Mouse (Mus musculus) heart, embryonic 16.5 days (tissue): Measurements from ENCODE around the gene Cr2. TPM values are rescaled to one million over a fixed set of nuclear protein-coding genes. Genes with fewer than 3 reads are reported as not detected.

Experiments used
- ATAC-seq: fragments of 200-750 bp; cut with Nextera tagmentation; replicated peaks from 2 replicates; pipeline ENCODE4 v1.8.0; 2017; ENCODE audit warnings: moderate number of reproducible peaks; ENCODE audit not compliant: insufficient read depth, low FRiP score; ENCODE audit errors: extremely low read depth
- H3K27ac ChIP-seq: fragments of 300-500 bp; sonication (generic); 2 replicates; pipeline ENCODE4 v1.5.1; 2014; ENCODE audit warnings: mild to moderate bottlenecking, low read length, control low read depth, moderate library complexity
- H3K27me3 ChIP-seq: fragments of 300-500 bp; sonication (generic); 2 replicates; pipeline ENCODE4 v1.6.1; 2014; ENCODE audit warnings: low read length, mixed read lengths; ENCODE audit not compliant: control insufficient read depth, insufficient read depth
- H3K36me3 ChIP-seq: fragments of 300-500 bp; sonication (generic); 2 replicates; pipeline ENCODE4 v1.6.1; 2014; ENCODE audit not compliant: control insufficient read depth, insufficient read depth
- H3K4me1 ChIP-seq: fragments of 300-500 bp; sonication (generic); 2 replicates; pipeline ENCODE4 v1.6.1; 2014; ENCODE audit warnings: low read length, mixed read lengths; ENCODE audit not compliant: control insufficient read depth, insufficient read depth
- H3K4me2 ChIP-seq: fragments of 300-500 bp; sonication (generic); 2 replicates; pipeline ENCODE4 v1.6.1; 2014; ENCODE audit warnings: low read depth, mild to moderate bottlenecking, control low read depth, low read length
- H3K4me3 ChIP-seq: fragments of 300-500 bp; sonication (generic); 2 replicates; pipeline ENCODE4 v1.5.1; 2014; ENCODE audit warnings: mild to moderate bottlenecking, control low read depth, low read length
- H3K9ac ChIP-seq: fragments of 300-500 bp; sonication (generic); 2 replicates; pipeline ENCODE4 v1.6.1; 2014; ENCODE audit warnings: low read length, control low read depth
- H3K9me3 ChIP-seq: fragments of 300-500 bp; sonication (generic); replicated peaks from 2 replicates; pipeline ENCODE4 v1.6.1; 2016; ENCODE audit warnings: low read length; ENCODE audit not compliant: control insufficient read depth
- WGBS: fragments of 180-500 bp; shearing (Covaris S2); extraction: QIAGEN DNeasy Blood & Tissue Kit; methylation state at CpG from one replicate; pipeline ENCODE4 v1.1.7; 2014; 5-methylcytosine and 5-hydroxymethylcytosine counted together
- polyA plus RNA-seq: library from polyadenylated mRNA; unstranded; fragments of >200 nt; fragmentation: Nextera tagmentation; extraction: Ambion mirVana; gene quantifications from 2 replicates; pipeline ENCODE4 v1.2.1, GENCODE M21; 2015

Cr2 gene
- polyA plus RNA-seq, 1 experiment from 2014 or later: 0.30 TPM

- Histone ChIP-seq H3K4me1 (0 out of 2 replicates have a peak, but pooled peaks cover 3% of the 10 kb centered on the region), H3K4me3 (peak overlapping the region; percentile 78), H3K9me3 (no peaks in the 10 kb centered on the region), H3K4me2 (peak overlapping the region; percentile 88), H3K9ac (peak overlapping the region; percentile 97), H3K27ac (peak overlapping the region; percentile 98), H3K27me3 (no peaks in the 10 kb centered on the region), H3K36me3 (peaks cover 17% of the 10 kb centered on the region)
- ATAC-seq: no peak
- WGBS: 4% methylated on average over 2 of the region's 2 CpGs
Observed at GRCm38 (mm10) chr1:195130479-195130878, 46.0 kb downstream of the Cr2 start.

DNA sequence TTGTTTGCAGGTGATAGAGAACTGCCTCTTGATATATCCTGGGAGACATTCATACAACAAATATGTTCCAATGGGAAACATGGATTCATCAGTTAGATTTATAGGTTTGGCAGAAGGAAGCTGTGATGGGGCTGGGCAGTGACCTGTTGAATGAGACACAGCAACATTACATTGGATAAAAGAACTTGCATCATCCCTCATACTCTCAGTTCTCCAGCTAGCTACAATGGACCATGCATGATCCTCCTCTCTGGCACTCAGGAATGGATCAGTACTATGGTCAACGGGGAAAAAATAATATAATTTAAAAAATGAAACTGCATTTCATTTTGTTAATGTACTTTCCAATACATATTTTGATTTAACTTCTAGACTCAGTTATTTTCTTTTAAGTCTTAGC is 46.6 kb downstream of the Cr2 start:
- ATAC-seq: no peak
- Histone ChIP-seq H3K4me1 (0 out of 2 replicates have a peak, but pooled peaks cover 3% of the 10 kb centered on the region), H3K9ac (no peak overlapping the region), H3K9me3 (no peaks in the 10 kb centered on the region), H3K27ac (no peak overlapping the region), H3K4me2 (peak overlapping the region; percentile 48), H3K4me3 (no peak overlapping the region), H3K27me3 (no peaks in the 10 kb centered on the region), H3K36me3 (peaks cover 17% of the 10 kb centered on the region)
- WGBS: 72% methylated on average over 1 of the region's 1 CpGs

DNA sequence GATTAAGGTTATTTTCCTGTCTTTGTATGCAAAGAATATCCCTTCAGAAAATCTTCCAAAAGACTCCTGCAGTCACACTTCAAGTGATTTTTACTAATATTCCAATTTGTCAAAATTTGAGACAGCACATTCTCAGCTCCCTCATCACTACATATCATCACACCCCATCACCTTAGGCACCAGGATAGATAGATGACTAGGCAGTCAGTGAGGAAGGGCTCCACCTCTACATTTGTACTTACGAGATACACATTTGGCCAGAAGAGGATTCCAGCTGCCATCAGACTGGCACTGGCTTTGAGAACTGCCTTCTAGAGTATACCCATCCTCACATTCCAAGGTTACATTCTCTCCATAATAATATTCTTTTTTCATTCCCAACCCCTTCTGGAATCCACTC is 62.1 kb downstream of the Cr2 start:
- Histone ChIP-seq H3K36me3 (peaks cover 32% of the 10 kb centered on the region), H3K4me2 (no peak overlapping the region), H3K4me3 (no peak overlapping the region), H3K27ac (no peak overlapping the region), H3K27me3 (no peaks in the 10 kb centered on the region), H3K9me3 (no peaks in the 10 kb centered on the region), H3K9ac (no peak overlapping the region), H3K4me1 (no peaks in the 10 kb centered on the region)
- ATAC-seq: no peak
- WGBS: 94% methylated on average over 1 of the region's 1 CpGs

DNA sequence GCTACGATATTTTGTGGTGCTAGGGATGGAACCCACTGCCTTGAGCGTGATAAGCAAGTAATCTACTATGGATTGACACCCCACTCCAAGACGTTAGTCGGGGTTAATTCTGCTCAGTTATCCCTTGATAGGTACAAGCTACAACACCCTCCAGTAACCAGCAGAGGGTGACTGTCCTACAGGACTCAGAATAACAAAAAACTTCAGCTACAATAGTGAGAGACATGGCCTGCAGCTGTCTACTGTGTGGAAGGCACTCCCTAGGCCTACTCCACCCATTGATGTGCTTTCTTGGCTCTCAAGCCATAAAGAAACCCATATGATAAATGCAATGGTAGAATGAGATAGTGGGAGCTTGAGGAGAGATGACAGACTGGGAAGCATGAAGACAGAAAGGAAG is 62.9 kb downstream of the Cr2 start:
- no peak for ATAC-seq
- H3K4me3 ChIP-seq: no peak overlapping the region
- no peak overlapping the region for H3K9ac ChIP-seq
- peaks cover 32% of the 10 kb centered on the region for H3K36me3 ChIP-seq
- 82% methylated on average over 4 of the region's 4 CpGs for WGBS
- no peaks in the 10 kb centered on the region for H3K27me3 ChIP-seq
- H3K4me1 ChIP-seq: no peaks in the 10 kb centered on the region
- no peak overlapping the region for H3K4me2 ChIP-seq
- no peaks in the 10 kb centered on the region for H3K9me3 ChIP-seq
- H3K27ac ChIP-seq: no peak overlapping the region

GRCm38 (mm10) chr1:195100693-195101092 is 75.8 kb downstream of the Cr2 start:
- H3K9ac ChIP-seq: no peak overlapping the region
- H3K36me3 ChIP-seq: peaks cover 22% of the 10 kb centered on the region
- no peaks in the 10 kb centered on the region for H3K27me3 ChIP-seq
- WGBS: 18% methylated on average over 4 of the region's 4 CpGs
- no peaks in the 10 kb centered on the region for H3K9me3 ChIP-seq
- H3K4me3 ChIP-seq: no peak overlapping the region
- H3K4me1 ChIP-seq: 0 out of 2 replicates have a peak, but pooled peaks cover 4% of the 10 kb centered on the region
- H3K4me2 ChIP-seq: no peak overlapping the region
- ATAC-seq: 0 out of 2 replicates have a peak, but pooled peaks have one; percentile 45
- H3K27ac ChIP-seq: no peak overlapping the region

GRCm38 (mm10) chr1:195098004-195098403 is 78.5 kb downstream of the Cr2 start:
- no peaks in the 10 kb centered on the region for H3K27me3 ChIP-seq
- H3K4me1 ChIP-seq: 0 out of 2 replicates have a peak, but pooled peaks cover 4% of the 10 kb centered on the region
- no peak overlapping the region for H3K9ac ChIP-seq
- WGBS: 100% methylated on average over 1 of the region's 1 CpGs
- H3K9me3 ChIP-seq: no peaks in the 10 kb centered on the region
- peaks cover 12% of the 10 kb centered on the region for H3K36me3 ChIP-seq
- H3K27ac ChIP-seq: no peak overlapping the region
- no peak for ATAC-seq
- no peak overlapping the region for H3K4me2 ChIP-seq
- H3K4me3 ChIP-seq: no peak overlapping the region

DNA sequence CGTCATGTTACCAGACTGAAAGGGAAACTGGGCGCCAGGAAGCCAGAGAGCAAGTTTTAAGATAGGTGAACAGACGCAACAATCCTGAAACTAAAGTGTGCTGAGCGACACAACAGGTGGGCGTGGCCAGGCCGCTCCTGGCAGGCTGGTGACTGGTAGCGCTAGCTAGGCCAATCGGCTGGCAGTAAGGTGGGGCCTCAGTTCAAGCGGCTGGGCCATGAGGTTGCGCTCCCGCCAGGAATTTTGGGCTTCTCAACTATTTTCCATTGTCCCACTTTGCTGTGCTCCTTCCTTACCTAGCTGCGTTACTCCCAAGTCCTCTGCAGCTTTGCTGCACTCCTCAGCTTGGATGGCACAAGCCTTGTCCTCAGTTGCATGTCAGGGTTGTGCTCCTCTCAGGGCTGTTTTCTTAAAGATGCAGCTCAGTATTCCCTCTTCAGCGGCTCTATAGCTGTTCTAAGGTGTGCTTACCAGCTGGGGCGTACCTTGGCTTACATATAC is 84.2 kb downstream of the Cr2 start, which contains the start of gene Cd46:
Gene Cd46, minus strand, starts transcription at position 30 of the 501 bp plus-strand sequence.
- Histone ChIP-seq H3K9me3 (no peaks in the 10 kb centered on the region), H3K4me3 (peak within 1 kb of the TSS; percentile 63), H3K4me2 (peak within 1 kb of the TSS; percentile 82), H3K9ac (peak within 1 kb of the TSS; percentile 75), H3K36me3 (no peaks in the 10 kb centered on the region; the same call in 1 of the 2 replicates), H3K27ac (peak within 1 kb of the TSS; percentile 64), H3K4me1 (peaks cover 6% of the 10 kb centered on the region; the same call in 1 of the 2 replicates), H3K27me3 (no peaks in the 10 kb centered on the region)
- ATAC-seq: peak; percentile 96
- 3% methylated on average over 14 of the region's 14 CpGs for whole genome bisulfite sequencing

- ATAC-seq: peak; percentile 71
- WGBS: 15% methylated on average over 11 of the region's 11 CpGs
- Histone ChIP-seq H3K9me3 (no peaks in the 10 kb centered on the region), H3K4me2 (peak overlapping the region; percentile 82), H3K9ac (peak overlapping the region; percentile 75), H3K4me3 (peak overlapping the region; percentile 63), H3K27me3 (no peaks in the 10 kb centered on the region), H3K27ac (peak overlapping the region; percentile 64), H3K4me1 (peaks cover 6% of the 10 kb centered on the region; the same call in 1 of the 2 replicates), H3K36me3 (no peaks in the 10 kb centered on the region; the same call in 1 of the 2 replicates)
Observed at GRCm38 (mm10) chr1:195091699-195092219, 84.8 kb downstream of the Cr2 start.
